Mouse (Mus musculus): ENCODE results near the gene Polr2l. TPM values are rescaled to one million over a fixed set of nuclear protein-coding genes. Genes with fewer than 3 reads are reported as not detected.
"Not testable (repeated sequence)": the region's sequence is repeated elsewhere in the genome, so short reads cannot be mapped to it uniquely, and the experiment has no call there.

The Polr2l gene
- polyA plus RNA-seq, 1 experiment = 28.8 TPM

GRCm38 (mm10) chr7:141456739-141457138, 18.2 kb downstream of the Polr2l start:
- Histone ChIP-seq H3K27ac (replicated peaks; ENCODE audit: low read depth, low read length) (peak overlapping the region; percentile 97), H3K4me1 (ENCODE audit: control insufficient read depth, insufficient read depth, insufficient read length, low read length) (peaks cover 26% of the 10 kb centered on the region), H3K4me3 (ENCODE audit: insufficient read depth, low read depth, low read length) (peak overlapping the region; percentile 91)

GRCm38 (mm10) chr7:141455610-141456314, 19.2 kb downstream of the Polr2l start:
- H3K4me3 ChIP-seq (ENCODE audit: insufficient read depth, low read depth, low read length) = peak overlapping the region; percentile 91
- peaks cover 24% of the 10 kb centered on the region for H3K4me1 ChIP-seq (ENCODE audit: control insufficient read depth, insufficient read depth, insufficient read length, low read length)
- H3K27ac ChIP-seq (replicated peaks; ENCODE audit: low read depth, low read length) = peak overlapping the region; percentile 97

- peaks cover 23% of the 10 kb centered on the region for H3K4me1 ChIP-seq (ENCODE audit: control insufficient read depth, insufficient read depth, insufficient read length, low read length)
- H3K4me3 ChIP-seq (ENCODE audit: insufficient read depth, low read depth, low read length) = peak within 1 kb of the TSS; percentile 91
- H3K27ac ChIP-seq (replicated peaks; ENCODE audit: low read depth, low read length) = peak within 1 kb of the TSS; percentile 97
Measured at GRCm38 (mm10) chr7:141454967-141455551, 19.9 kb downstream of the Polr2l start, which contains the start of gene Pnpla2. Gene Pnpla2, plus strand, starts transcription at chr7:141455198.

- H3K27ac ChIP-seq (replicated peaks; ENCODE audit: low read depth, low read length) = peak overlapping the region; percentile 26
Measured at GRCm38 (mm10) chr7:141453636-141454035, 21.3 kb downstream of the Polr2l start.

GRCm38 (mm10) chr7:141451928-141452327, 23.0 kb downstream of the Polr2l start:
- Histone ChIP-seq H3K4me3 (ENCODE audit: insufficient read depth, low read depth, low read length) (no peak overlapping the region), H3K27ac (replicated peaks; ENCODE audit: low read depth, low read length) (peak overlapping the region; percentile 78), H3K4me1 (ENCODE audit: control insufficient read depth, insufficient read depth, insufficient read length, low read length) (peaks cover 5% of the 10 kb centered on the region)

More at GRCm38 (mm10) chr7:141453636-141454035, 21.3 kb downstream of the Polr2l start:
- Histone ChIP-seq H3K4me3 (ENCODE audit: insufficient read depth, low read depth, low read length) (no peak overlapping the region), H3K4me1 (ENCODE audit: control insufficient read depth, insufficient read depth, insufficient read length, low read length) (peaks cover 17% of the 10 kb centered on the region)

GRCm38 (mm10) chr7:141447110-141447991, 27.6 kb downstream of the Polr2l start, which contains the start of gene Rplp2:
Gene Rplp2, plus strand, starts transcription at chr7:141447370.
- peaks cover 7% of the 10 kb centered on the region; the same call in 1 of the 2 replicates for H3K4me1 ChIP-seq (ENCODE audit: control insufficient read depth, insufficient read depth, insufficient read length, low read length)
- peak within 1 kb of the TSS; percentile 87 for H3K4me3 ChIP-seq (ENCODE audit: insufficient read depth, low read depth, low read length)
- peak within 1 kb of the TSS; percentile 100 for H3K27ac ChIP-seq (replicated peaks; ENCODE audit: low read depth, low read length)

- H3K27ac ChIP-seq (replicated peaks; ENCODE audit: low read depth, low read length); H3K4me3 ChIP-seq (ENCODE audit: insufficient read depth, low read depth, low read length); H3K4me1 ChIP-seq (ENCODE audit: control insufficient read depth, insufficient read depth, insufficient read length, low read length): not testable (repeated sequence)
Measured at GRCm38 (mm10) chr7:141446374-141446773, 28.6 kb downstream of the Polr2l start.

- Histone ChIP-seq H3K27ac (replicated peaks; ENCODE audit: low read depth, low read length) (peak within 1 kb of the TSS; percentile 53; the same call in 1 of the 2 replicates), H3K4me3 (ENCODE audit: insufficient read depth, low read depth, low read length) (peak within 1 kb of the TSS; percentile 48), H3K4me1 (ENCODE audit: control insufficient read depth, insufficient read depth, insufficient read length, low read length) (peaks cover 7% of the 10 kb centered on the region; the same call in 1 of the 2 replicates)
Measured at GRCm38 (mm10) chr7:141443828-141444237, 31.1 kb downstream of the Polr2l start, which contains the start of gene Pidd1. Gene Pidd1, minus strand, starts transcription at chr7:141444025.

GRCm38 (mm10) chr7:141443081-141443821, 31.7 kb downstream of the Polr2l start:
- Histone ChIP-seq H3K4me1 (ENCODE audit: control insufficient read depth, insufficient read depth, insufficient read length, low read length) (peaks cover 4% of the 10 kb centered on the region; the same call in 1 of the 2 replicates), H3K27ac (replicated peaks; ENCODE audit: low read depth, low read length) (no peak overlapping the region), H3K4me3 (ENCODE audit: insufficient read depth, low read depth, low read length) (peak overlapping the region; percentile 48)

- Histone ChIP-seq H3K4me3 (ENCODE audit: insufficient read depth, low read depth, low read length) (no peak overlapping the region), H3K27ac (replicated peaks; ENCODE audit: low read depth, low read length) (no peak overlapping the region), H3K4me1 (ENCODE audit: control insufficient read depth, insufficient read depth, insufficient read length, low read length) (peaks cover 4% of the 10 kb centered on the region; the same call in 1 of the 2 replicates)
Measured at GRCm38 (mm10) chr7:141442199-141442598, 32.7 kb downstream of the Polr2l start.

- no peak overlapping the region for H3K27ac ChIP-seq (replicated peaks; ENCODE audit: low read depth, low read length)
- no peak overlapping the region for H3K4me3 ChIP-seq (ENCODE audit: insufficient read depth, low read depth, low read length)
- H3K4me1 ChIP-seq (ENCODE audit: control insufficient read depth, insufficient read depth, insufficient read length, low read length) = peaks cover 8% of the 10 kb centered on the region
Measured at GRCm38 (mm10) chr7:141441460-141441859, 33.5 kb downstream of the Polr2l start.

- Histone ChIP-seq H3K27ac (replicated peaks; ENCODE audit: low read depth, low read length) (no peak overlapping the region), H3K4me1 (ENCODE audit: control insufficient read depth, insufficient read depth, insufficient read length, low read length) (peaks cover 14% of the 10 kb centered on the region), H3K4me3 (ENCODE audit: insufficient read depth, low read depth, low read length) (no peak overlapping the region)
Measured at GRCm38 (mm10) chr7:141440613-141441012, 34.3 kb downstream of the Polr2l start.

GRCm38 (mm10) chr7:141439811-141440210, 35.1 kb downstream of the Polr2l start:
- Histone ChIP-seq H3K4me1 (ENCODE audit: control insufficient read depth, insufficient read depth, insufficient read length, low read length) (peaks cover 18% of the 10 kb centered on the region), H3K4me3 (ENCODE audit: insufficient read depth, low read depth, low read length) (no peak overlapping the region), H3K27ac (replicated peaks; ENCODE audit: low read depth, low read length) (no peak overlapping the region)

- H3K4me3 ChIP-seq (ENCODE audit: insufficient read depth, low read depth, low read length) = no peak overlapping the region
- H3K4me1 ChIP-seq (ENCODE audit: control insufficient read depth, insufficient read depth, insufficient read length, low read length) = peaks cover 18% of the 10 kb centered on the region
- no peak overlapping the region for H3K27ac ChIP-seq (replicated peaks; ENCODE audit: low read depth, low read length)
Measured at GRCm38 (mm10) chr7:141439140-141439679, 35.7 kb downstream of the Polr2l start.

Data from brown adipose tissue, adult 24 weeks (tissue).